Mouse (Mus musculus) liver, embryonic 15.5 days (tissue): ENCODE measurements around the gene Gsdma. TPM values are rescaled to one million over a fixed set of nuclear protein-coding genes. Genes with fewer than 3 reads are reported as not detected.

ENCODE experiments used
- ATAC-seq: fragments of 200-750 bp; cut with Nextera tagmentation; 2 replicates; pipeline ENCODE4 v1.8.0; 2017; ENCODE audit warnings: moderate number of reproducible peaks, mild to moderate bottlenecking, moderate library complexity; ENCODE audit not compliant: insufficient read depth
- H3K27ac ChIP-seq: fragments of 300-500 bp; sonication (generic); replicated peaks from 2 replicates; pipeline ENCODE4 v1.5.1; 2015; ENCODE audit warnings: mild to moderate bottlenecking, inconsistent platforms
- H3K27me3 ChIP-seq: fragments of 300-500 bp; sonication (generic); 2 replicates; pipeline ENCODE4 v1.6.1; 2015; ENCODE audit warnings: mild to moderate bottlenecking, inconsistent platforms
- H3K36me3 ChIP-seq: fragments of 300-500 bp; sonication (generic); replicated peaks from 2 replicates; pipeline ENCODE4 v1.6.1; 2015; ENCODE audit warnings: moderate library complexity, mild to moderate bottlenecking, inconsistent platforms
- H3K4me1 ChIP-seq: fragments of 300-500 bp; sonication (generic); replicated peaks from 2 replicates; pipeline ENCODE4 v1.6.1; 2015; ENCODE audit warnings: inconsistent platforms
- H3K4me2 ChIP-seq: fragments of 300-500 bp; sonication (generic); 2 replicates; pipeline ENCODE4 v1.6.1; 2015; ENCODE audit warnings: moderate library complexity, mild to moderate bottlenecking, inconsistent platforms
- H3K4me3 ChIP-seq: fragments of 300-500 bp; sonication (generic); replicated peaks from 2 replicates; pipeline ENCODE4 v1.5.1; 2015; ENCODE audit warnings: mild to moderate bottlenecking, inconsistent platforms
- H3K9ac ChIP-seq: fragments of 300-500 bp; sonication (generic); 2 replicates; pipeline ENCODE4 v1.6.1; 2015; ENCODE audit warnings: moderate library complexity, mild to moderate bottlenecking, inconsistent platforms
- H3K9me3 ChIP-seq: fragments of 300-500 bp; sonication (generic); replicated peaks from 2 replicates; pipeline ENCODE4 v1.6.1; 2016; ENCODE audit warnings: inconsistent platforms
- WGBS: fragments of 180-500 bp; shearing (Covaris S2); methylation state at CpG from one replicate; pipeline ENCODE4 v1.1.7; 2015; ENCODE audit warnings: mixed read lengths; ENCODE audit not compliant: insufficient replicate concordance; 5-methylcytosine and 5-hydroxymethylcytosine counted together
- polyA plus RNA-seq: library from polyadenylated mRNA; unstranded; fragments of >200 nt; fragmentation: Nextera tagmentation; extraction: Ambion mirVana; gene quantifications from 2 replicates; pipeline ENCODE4 v1.2.1, GENCODE M21; 2015

Gene Gsdma
- polyA plus RNA-seq, 1 experiment from 2014 or later, result not detected

- H3K9ac ChIP-seq, result no peak overlapping the region
- H3K4me3 ChIP-seq, result no peak overlapping the region
- peaks cover 14% of the 10 kb centered on the region for H3K36me3 ChIP-seq
- H3K4me1 ChIP-seq, result peaks cover 36% of the 10 kb centered on the region
- no peaks in the 10 kb centered on the region for H3K9me3 ChIP-seq
- no peaks in the 10 kb centered on the region for H3K27me3 ChIP-seq
- WGBS, result 60% methylated on average over 4 of the region's 4 CpGs
- ATAC-seq, result no peak
- peak overlapping the region; percentile 90 for H3K4me2 ChIP-seq
- no peak overlapping the region for H3K27ac ChIP-seq
These were observed 17.0 kb downstream of the Gsdma start for GRCm38 (mm10) chr11:98681186-98681585.

- peak; percentile 93 for ATAC-seq
- Histone ChIP-seq H3K9ac (peak within 1 kb of the TSS; percentile 99), H3K4me3 (peak within 1 kb of the TSS; percentile 99), H3K27me3 (no peaks in the 10 kb centered on the region), H3K9me3 (no peaks in the 10 kb centered on the region), H3K27ac (peak within 1 kb of the TSS; percentile 85), H3K4me1 (peaks cover 36% of the 10 kb centered on the region), H3K4me2 (peak within 1 kb of the TSS; percentile 90), H3K36me3 (peaks cover 23% of the 10 kb centered on the region)
- WGBS, result 4% methylated on average over 45 of the region's 45 CpGs
These were observed 17.9 kb downstream of the Gsdma start, which contains the start of gene Psmd3 for GRCm38 (mm10) chr11:98681786-98682745. TSS of gene Psmd3 (plus strand) at chr11:98682554.

- H3K4me1 ChIP-seq, result peaks cover 36% of the 10 kb centered on the region
- WGBS, result under 1% methylated on average over 23 of the region's 23 CpGs
- no peaks in the 10 kb centered on the region for H3K27me3 ChIP-seq
- H3K27ac ChIP-seq, result peak overlapping the region; percentile 85
- peaks cover 31% of the 10 kb centered on the region for H3K36me3 ChIP-seq
- peak overlapping the region; percentile 99 for H3K9ac ChIP-seq
- H3K4me3 ChIP-seq, result peak overlapping the region; percentile 99
- H3K4me2 ChIP-seq, result peak overlapping the region; percentile 90
- ATAC-seq, result peak; percentile 30
- H3K9me3 ChIP-seq, result no peaks in the 10 kb centered on the region
These were observed 18.7 kb downstream of the Gsdma start for GRCm38 (mm10) chr11:98682811-98683210.

GRCm38 (mm10) chr11:98685642-98686041, 21.5 kb downstream of the Gsdma start:
- ATAC-seq, result no peak
- Histone ChIP-seq H3K4me3 (no peak overlapping the region), H3K36me3 (peaks cover 55% of the 10 kb centered on the region), H3K9ac (no peak overlapping the region), H3K27ac (no peak overlapping the region), H3K27me3 (no peaks in the 10 kb centered on the region), H3K9me3 (no peaks in the 10 kb centered on the region), H3K4me2 (no peak overlapping the region), H3K4me1 (peaks cover 36% of the 10 kb centered on the region)
- WGBS, result 86% methylated on average over 9 of the region's 9 CpGs

GRCm38 (mm10) chr11:98686976-98687375, 22.8 kb downstream of the Gsdma start:
- Histone ChIP-seq H3K9ac (no peak overlapping the region), H3K9me3 (no peaks in the 10 kb centered on the region), H3K27me3 (no peaks in the 10 kb centered on the region), H3K4me1 (peaks cover 27% of the 10 kb centered on the region), H3K36me3 (peaks cover 68% of the 10 kb centered on the region), H3K27ac (no peak overlapping the region), H3K4me3 (no peak overlapping the region), H3K4me2 (no peak overlapping the region)
- no peak for ATAC-seq
- WGBS, result 85% methylated on average over 4 of the region's 4 CpGs

- H3K9ac ChIP-seq, result no peak overlapping the region
- ATAC-seq, result no peak; the same call in 1 of the 2 replicates
- peaks cover 79% of the 10 kb centered on the region for H3K36me3 ChIP-seq
- H3K27me3 ChIP-seq, result no peaks in the 10 kb centered on the region
- WGBS, result 79% methylated on average over 8 of the region's 8 CpGs
- H3K9me3 ChIP-seq, result no peaks in the 10 kb centered on the region
- H3K4me2 ChIP-seq, result no peak overlapping the region
- H3K4me3 ChIP-seq, result no peak overlapping the region
- H3K4me1 ChIP-seq, result peaks cover 25% of the 10 kb centered on the region
- H3K27ac ChIP-seq, result no peak overlapping the region
These were observed 23.9 kb downstream of the Gsdma start for GRCm38 (mm10) chr11:98688009-98688408.

GRCm38 (mm10) chr11:98693201-98693600, 29.1 kb downstream of the Gsdma start:
- Histone ChIP-seq H3K4me2 (no peak overlapping the region), H3K9me3 (no peaks in the 10 kb centered on the region), H3K4me1 (no peaks in the 10 kb centered on the region), H3K4me3 (no peak overlapping the region), H3K9ac (no peak overlapping the region), H3K27me3 (no peaks in the 10 kb centered on the region), H3K36me3 (peaks cover 79% of the 10 kb centered on the region), H3K27ac (no peak overlapping the region)
- no peak for ATAC-seq
- WGBS, result 55% methylated on average over 13 of the region's 13 CpGs

GRCm38 (mm10) chr11:98693746-98694145, 29.6 kb downstream of the Gsdma start:
- no peak for ATAC-seq
- no peaks in the 10 kb centered on the region for H3K9me3 ChIP-seq
- peaks cover 75% of the 10 kb centered on the region for H3K36me3 ChIP-seq
- H3K4me3 ChIP-seq, result no peak overlapping the region
- WGBS, result 84% methylated on average over 9 of the region's 9 CpGs
- H3K27me3 ChIP-seq, result no peaks in the 10 kb centered on the region
- no peaks in the 10 kb centered on the region for H3K4me1 ChIP-seq
- H3K27ac ChIP-seq, result no peak overlapping the region
- H3K9ac ChIP-seq, result no peak overlapping the region
- no peak overlapping the region for H3K4me2 ChIP-seq

GRCm38 (mm10) chr11:98694301-98694700, 30.1 kb downstream of the Gsdma start:
- 77% methylated on average over 9 of the region's 9 CpGs for WGBS
- Histone ChIP-seq H3K27ac (no peak overlapping the region), H3K9me3 (no peaks in the 10 kb centered on the region), H3K9ac (no peak overlapping the region), H3K4me2 (no peak overlapping the region), H3K36me3 (peaks cover 72% of the 10 kb centered on the region), H3K27me3 (no peaks in the 10 kb centered on the region), H3K4me1 (no peaks in the 10 kb centered on the region), H3K4me3 (no peak overlapping the region)
- no peak for ATAC-seq

- Histone ChIP-seq H3K27ac (no peak overlapping the region), H3K27me3 (no peaks in the 10 kb centered on the region; the same call in 1 of the 2 replicates), H3K9me3 (no peaks in the 10 kb centered on the region), H3K4me2 (no peak overlapping the region), H3K9ac (no peak overlapping the region), H3K4me3 (no peak overlapping the region), H3K4me1 (no peaks in the 10 kb centered on the region), H3K36me3 (peaks cover 61% of the 10 kb centered on the region)
- 81% methylated on average over 14 of the region's 14 CpGs for WGBS
- ATAC-seq, result no peak
These were observed 31.3 kb downstream of the Gsdma start for GRCm38 (mm10) chr11:98695408-98695807.

- Histone ChIP-seq H3K4me2 (no peak overlapping the region), H3K9me3 (no peaks in the 10 kb centered on the region), H3K36me3 (peaks cover 49% of the 10 kb centered on the region), H3K27me3 (no peaks in the 10 kb centered on the region; the same call in 1 of the 2 replicates), H3K9ac (no peak overlapping the region), H3K27ac (no peak overlapping the region), H3K4me3 (no peak overlapping the region), H3K4me1 (no peaks in the 10 kb centered on the region)
- WGBS, result 78% methylated on average over 14 of the region's 14 CpGs
- no peak for ATAC-seq
These were observed 32.5 kb downstream of the Gsdma start for GRCm38 (mm10) chr11:98696454-98697216.
